Mouse (Mus musculus): ENCODE measurements around the gene Jade1.

Jade1 gene

GRCm38 (mm10) chr3:41575971-41576370 lies 20.4 kb downstream of the Jade1 start:
- no peak for DNase-seq (ENCODE audit: low read depth, low spot score)

GRCm38 (mm10) chr3:41577240-41577639 lies 21.7 kb downstream of the Jade1 start:
- DNase-seq (ENCODE audit: low read depth, low spot score): no peak

GRCm38 (mm10) chr3:41579873-41580272 lies 24.3 kb downstream of the Jade1 start:
- DNase-seq (ENCODE audit: low read depth, low spot score): no peak

- no peak for DNase-seq (ENCODE audit: low read depth, low spot score)
These were observed 25.1 kb downstream of the Jade1 start for GRCm38 (mm10) chr3:41580401-41581323.

GRCm38 (mm10) chr3:41581436-41581835 lies 25.9 kb downstream of the Jade1 start:
- no peak for DNase-seq (ENCODE audit: low read depth, low spot score)

- peak; percentile 54 for DNase-seq (ENCODE audit: low read depth, low spot score)
These were observed 26.7 kb downstream of the Jade1 start for GRCm38 (mm10) chr3:41582256-41582655.

- no peak for DNase-seq (ENCODE audit: low read depth, low spot score)
These were observed 27.6 kb downstream of the Jade1 start for GRCm38 (mm10) chr3:41583092-41583491.

GRCm38 (mm10) chr3:41583621-41584020 lies 28.1 kb downstream of the Jade1 start:
- DNase-seq (ENCODE audit: low read depth, low spot score): no peak

GRCm38 (mm10) chr3:41585548-41585947 lies 30.0 kb downstream of the Jade1 start:
- DNase-seq (ENCODE audit: low read depth, low spot score): no peak

GRCm38 (mm10) chr3:41586330-41586729 lies 30.8 kb downstream of the Jade1 start:
- no peak for DNase-seq (ENCODE audit: low read depth, low spot score)

GRCm38 (mm10) chr3:41586917-41587316 lies 31.4 kb downstream of the Jade1 start:
- no peak for DNase-seq (ENCODE audit: low read depth, low spot score)

GRCm38 (mm10) chr3:41587588-41587987 lies 32.1 kb downstream of the Jade1 start:
- DNase-seq (ENCODE audit: low read depth, low spot score): no peak

GRCm38 (mm10) chr3:41588495-41588894 lies 33.0 kb downstream of the Jade1 start:
- no peak for DNase-seq (ENCODE audit: low read depth, low spot score)

- no peak for DNase-seq (ENCODE audit: low read depth, low spot score)
These were observed 33.8 kb downstream of the Jade1 start for GRCm38 (mm10) chr3:41589246-41589914.

GRCm38 (mm10) chr3:41589988-41590387 lies 34.5 kb downstream of the Jade1 start:
- no peak for DNase-seq (ENCODE audit: low read depth, low spot score)

- DNase-seq (ENCODE audit: low read depth, low spot score): no peak
These were observed 35.4 kb downstream of the Jade1 start for GRCm38 (mm10) chr3:41590695-41591559.

GRCm38 (mm10) chr3:41591651-41592170 lies 36.2 kb downstream of the Jade1 start:
- DNase-seq (ENCODE audit: low read depth, low spot score): no peak

GRCm38 (mm10) chr3:41592805-41593204 lies 37.3 kb downstream of the Jade1 start:
- DNase-seq (ENCODE audit: low read depth, low spot score): no peak

- no peak for DNase-seq (ENCODE audit: low read depth, low spot score)
These were observed 38.8 kb downstream of the Jade1 start for GRCm38 (mm10) chr3:41594097-41594879.

GRCm38 (mm10) chr3:41595010-41595409 lies 39.5 kb downstream of the Jade1 start:
- no peak for DNase-seq (ENCODE audit: low read depth, low spot score)

GRCm38 (mm10) chr3:41597036-41597435 lies 41.5 kb downstream of the Jade1 start:
- no peak for DNase-seq (ENCODE audit: low read depth, low spot score)
